Mouse (Mus musculus): ENCODE measurements around the gene Narf. TPM values are rescaled to one million over a fixed set of nuclear protein-coding genes. Genes with fewer than 3 reads are reported as not detected.
A peak's percentile ranks its signal among the peaks of the same experiment; 100 is the strongest.

Narf gene
- total RNA-seq, 4 experiments from 2014 or later, result 92.0 to 138 (median 119) TPM

GRCm38 (mm10) chr11:121235475-121236238 lies 1.4 kb upstream of the Narf start:
- DNase-seq (ENCODE audit: low spot score in 2 of 2), result no peak

- DNase-seq (ENCODE audit: low spot score in 2 of 2), result no peak
Observed at GRCm38 (mm10) chr11:121237345-121238128, 484 bp downstream of the Narf start.

GRCm38 (mm10) chr11:121239669-121240068 lies 2.6 kb downstream of the Narf start:
- no peak for DNase-seq (ENCODE audit: low spot score in 2 of 2)

GRCm38 (mm10) chr11:121250196-121250595 lies 13.1 kb downstream of the Narf start:
- no peak for DNase-seq (ENCODE audit: low spot score in 2 of 2)

- peak; percentile 76 to 88 for DNase-seq (ENCODE audit: low spot score in 2 of 2)
Observed at GRCm38 (mm10) chr11:121259160-121260100, 22.4 kb downstream of the Narf start, which contains the start of gene Foxk2. Foxk2 (plus strand) TSS chr11:121259990.

- peak in 1 of 2 experiments; percentile 16 for DNase-seq (ENCODE audit: low spot score in 2 of 2)
Observed at GRCm38 (mm10) chr11:121260211-121260906, 23.3 kb downstream of the Narf start.

- DNase-seq (ENCODE audit: low spot score in 2 of 2), result no peak
Observed at GRCm38 (mm10) chr11:121261074-121261473, 24.0 kb downstream of the Narf start.

GRCm38 (mm10) chr11:121277516-121277915 lies 40.5 kb downstream of the Narf start:
- DNase-seq (ENCODE audit: low spot score in 2 of 2), result no peak

- no peak for DNase-seq (ENCODE audit: low spot score in 2 of 2)
Observed at GRCm38 (mm10) chr11:121278011-121278410, 41.0 kb downstream of the Narf start.

- DNase-seq (ENCODE audit: low spot score in 2 of 2), result no peak
Observed at GRCm38 (mm10) chr11:121282911-121283310, 45.9 kb downstream of the Narf start.

GRCm38 (mm10) chr11:121289859-121290258 lies 52.8 kb downstream of the Narf start:
- DNase-seq (ENCODE audit: low spot score in 2 of 2), result no peak

- no peak for DNase-seq (ENCODE audit: low spot score in 2 of 2)
Observed at GRCm38 (mm10) chr11:121294771-121295170, 57.7 kb downstream of the Narf start.

GRCm38 (mm10) chr11:121298493-121298892 lies 61.4 kb downstream of the Narf start:
- no peak for DNase-seq (ENCODE audit: low spot score in 2 of 2)

- DNase-seq (ENCODE audit: low spot score in 2 of 2), result no peak
Observed at GRCm38 (mm10) chr11:121300265-121300664, 63.2 kb downstream of the Narf start.

GRCm38 (mm10) chr11:121305371-121305770 lies 68.3 kb downstream of the Narf start:
- no peak for DNase-seq (ENCODE audit: low spot score in 2 of 2)

Other genes starting within 250 kb of the Narf start
- 10 to 100 TPM; 50.9 to 64.8 (median 53.1) TPM for gene Csnk1d, start 245.9 kb upstream of the Narf start, total RNA-seq (2022)
- gene Cd7, start 197.8 kb upstream of the Narf start, total RNA-seq (2022), result not detected
- not detected for gene Sectm1b, start 173.7 kb upstream of the Narf start, total RNA-seq (2022)
- gene Sectm1a, start 156.0 kb upstream of the Narf start, total RNA-seq (2022), result not detected
- not detected for gene Tex19.2, start 118.6 kb upstream of the Narf start, total RNA-seq (2022)
- gene Tex19.1, start 91.1 kb upstream of the Narf start, total RNA-seq (2022), result not detected
- 1 to 10 TPM; 1.1 to 1.5 (median 1.3) TPM for gene Uts2r, start 77.0 kb upstream of the Narf start, total RNA-seq (2022)
- gene Hexdc, start 32.8 kb upstream of the Narf start, total RNA-seq (2022), result 1 to 10 TPM; 7.2 to 9.4 (median 8.7) TPM
- 10 to 100 TPM; 10.2 to 13.4 (median 10.9) TPM for gene Ogfod3, start 32.5 kb upstream of the Narf start, total RNA-seq (2022)
- gene Cybc1, start 7.9 kb upstream of the Narf start, total RNA-seq (2022), result 1 to 10 TPM; 2.8 to 3.8 (median 3.6) TPM
- gene Foxk2, start 22.7 kb downstream of the Narf start, total RNA-seq (2022), result 10 to 100 TPM; 26.8 to 32.9 (median 28.0) TPM
- 10 to 100 TPM; 14.4 to 23.0 (median 19.3) TPM for gene Wdr45b, start 117.2 kb downstream of the Narf start, total RNA-seq (2022)
- 10 to 100 TPM; 13.2 to 23.0 (median 18.9) TPM for gene Rab40b, start 151.0 kb downstream of the Narf start, total RNA-seq (2022)
- 1 to 10 TPM; 3.3 to 4.2 (median 4.0) TPM for gene Fn3krp, start 184.1 kb downstream of the Narf start, total RNA-seq (2022)
- gene Fn3k, start 197.7 kb downstream of the Narf start, total RNA-seq (2022), result 10 to 100 TPM; 20.4 to 25.6 (median 25.1) TPM
- gene Tbcd, start 214.7 kb downstream of the Narf start, total RNA-seq (2022), result 10 to 100 TPM; 11.7 to 16.0 (median 15.0) TPM

All from gastrocnemius, adult 8-10 months (tissue).